Mouse (Mus musculus): ENCODE measurements around the gene Cfap61.

The Cfap61 gene

DNA sequence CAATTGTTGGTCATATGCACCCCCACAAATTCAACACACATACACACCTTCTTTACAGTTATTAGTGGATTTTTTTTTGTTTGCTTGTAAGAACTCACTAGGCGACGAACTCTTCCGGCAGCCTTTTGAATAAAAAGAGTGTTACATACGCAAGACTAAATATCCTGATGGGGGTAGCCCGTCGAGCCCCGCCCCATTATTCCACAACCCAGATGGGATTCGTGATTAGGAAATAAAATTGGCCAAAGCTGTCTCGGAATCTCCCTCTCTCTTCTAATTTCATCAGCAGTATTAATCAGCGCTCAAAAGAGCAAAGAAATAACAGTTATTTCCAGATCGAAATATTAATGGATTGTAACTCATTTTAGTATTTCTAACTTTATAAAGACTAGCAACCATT lies 285.2 kb downstream of the Cfap61 start:
- no peak for DNase-seq (ENCODE audit: low read depth in 1 of 2, low spot score in 2 of 2)

GRCm38 (mm10) chr2:146220591-146221075 lies 286.0 kb downstream of the Cfap61 start:
- DNase-seq (ENCODE audit: low read depth in 1 of 2, low spot score in 2 of 2), result no peak

DNA sequence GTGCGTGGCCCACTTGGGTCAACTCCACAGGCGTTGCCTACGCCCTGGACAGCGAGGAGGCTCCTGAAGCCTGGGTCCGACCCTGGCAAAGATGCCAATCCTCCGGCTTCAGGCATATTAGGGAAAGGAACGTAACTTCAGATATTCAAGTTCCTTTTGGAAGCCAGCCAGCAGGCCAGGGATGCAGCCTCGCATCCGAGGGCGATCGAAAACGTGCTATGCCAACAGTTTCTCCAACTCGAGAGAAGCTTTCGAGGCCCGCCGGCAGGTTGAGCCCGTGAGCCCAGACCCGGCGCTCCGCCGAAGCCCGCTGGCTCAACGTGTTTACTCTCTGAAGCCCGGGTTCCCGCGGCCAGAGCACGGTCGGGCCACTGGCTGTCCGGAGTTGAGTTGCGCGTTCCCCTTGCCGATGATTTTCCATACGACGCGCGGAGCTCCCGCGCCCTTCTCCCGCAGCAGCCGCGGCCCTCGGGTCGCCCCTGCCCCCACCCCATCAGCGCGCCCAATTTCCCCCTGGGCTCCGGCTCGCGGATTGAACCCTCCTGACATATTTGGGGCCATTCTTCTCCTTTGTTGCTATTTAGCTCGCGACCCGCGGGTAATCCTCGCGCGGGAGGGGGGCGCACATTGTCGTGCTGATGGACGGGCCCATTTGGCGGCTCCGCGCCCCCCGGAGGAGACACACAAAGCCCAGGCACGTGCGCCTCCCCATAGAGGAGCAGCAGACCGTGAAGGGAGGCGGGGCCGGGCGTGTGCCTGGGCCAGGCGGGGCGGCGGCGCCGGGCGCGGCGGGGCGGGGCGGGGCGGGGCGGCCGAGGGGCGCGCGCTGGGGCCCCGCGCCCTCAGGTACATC lies 286.7 kb downstream of the Cfap61 start, which contains the start of gene Insm1:
Gene Insm1 (plus strand): TSS at position 846 of the 853 bp plus-strand sequence.
- no peak for DNase-seq (ENCODE audit: low read depth in 1 of 2, low spot score in 2 of 2)

- no peak for DNase-seq (ENCODE audit: low read depth in 1 of 2, low spot score in 2 of 2)
These were observed 287.3 kb downstream of the Cfap61 start for GRCm38 (mm10) chr2:146221929-146222278.

GRCm38 (mm10) chr2:146222279-146223175 lies 287.9 kb downstream of the Cfap61 start:
- no peak for DNase-seq (ENCODE audit: low read depth in 1 of 2, low spot score in 2 of 2)

GRCm38 (mm10) chr2:146223176-146223905 lies 288.8 kb downstream of the Cfap61 start:
- no peak for DNase-seq (ENCODE audit: low read depth in 1 of 2, low spot score in 2 of 2)

GRCm38 (mm10) chr2:146224141-146224540 lies 289.6 kb downstream of the Cfap61 start:
- DNase-seq (ENCODE audit: low read depth in 1 of 2, low spot score in 2 of 2), result no peak

DNA sequence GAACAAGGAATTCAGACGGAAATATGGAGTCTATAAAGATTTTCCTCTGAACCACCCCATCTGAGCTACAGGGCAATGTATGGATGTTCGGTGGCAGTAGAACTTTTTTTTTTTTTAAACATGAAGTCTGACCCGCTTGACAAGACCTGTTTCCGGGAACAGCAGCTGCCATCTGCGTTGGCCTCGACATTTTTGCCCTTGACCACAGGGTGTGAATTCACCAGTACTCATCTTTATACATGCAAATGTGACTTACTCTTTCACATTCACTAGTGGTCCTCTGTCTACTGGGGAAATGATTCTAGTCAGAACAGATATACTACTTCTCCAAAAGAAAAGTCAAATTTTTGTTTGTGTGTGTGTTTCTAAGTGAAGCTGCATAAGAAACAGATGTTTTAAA lies 291.2 kb downstream of the Cfap61 start:
- no peak for DNase-seq (ENCODE audit: low read depth in 1 of 2, low spot score in 2 of 2)

GRCm38 (mm10) chr2:146226484-146226883 lies 291.9 kb downstream of the Cfap61 start:
- DNase-seq (ENCODE audit: low read depth in 1 of 2, low spot score in 2 of 2), result no peak

DNA sequence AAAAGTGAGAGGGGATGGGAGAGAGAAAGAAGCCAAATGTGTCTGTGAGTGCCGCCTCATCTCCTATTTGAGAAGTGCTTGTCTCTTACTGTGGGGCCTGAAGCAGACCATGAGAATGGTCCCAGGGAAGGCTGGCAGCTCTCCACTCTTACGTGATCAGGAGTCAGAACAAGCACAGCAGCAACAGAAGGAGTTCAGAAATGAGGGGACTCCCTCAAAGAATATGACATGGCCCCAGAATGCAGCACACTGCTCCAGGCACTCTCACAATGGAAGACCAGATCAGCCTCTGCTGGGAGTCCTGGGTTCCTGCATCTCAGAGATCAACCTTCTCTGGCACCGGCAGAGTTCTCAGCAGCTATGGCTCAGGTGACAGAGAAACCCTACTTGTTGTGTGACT lies 293.1 kb downstream of the Cfap61 start:
- DNase-seq (ENCODE audit: low read depth in 1 of 2, low spot score in 2 of 2), result no peak

GRCm38 (mm10) chr2:146228435-146228834 lies 293.9 kb downstream of the Cfap61 start:
- no peak for DNase-seq (ENCODE audit: low read depth in 1 of 2, low spot score in 2 of 2)

DNA sequence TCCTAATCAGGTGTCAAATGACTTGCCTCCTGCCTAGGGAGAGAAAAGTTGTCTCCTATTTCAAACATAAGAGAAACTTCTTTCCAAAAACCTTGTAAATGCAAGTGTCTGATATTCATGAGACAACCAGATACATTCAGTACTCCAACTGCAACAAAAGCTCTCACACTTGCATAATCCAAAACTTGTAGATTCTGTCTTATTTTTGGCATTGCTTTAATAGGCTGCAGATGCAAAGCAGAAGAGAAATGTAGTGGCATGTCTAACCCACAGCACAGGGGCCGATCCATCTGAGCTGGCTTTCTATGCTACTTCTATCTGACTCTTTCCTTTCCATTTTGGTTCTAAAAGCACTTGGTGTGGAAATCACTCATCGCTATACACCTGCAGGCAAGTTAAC lies 296.9 kb downstream of the Cfap61 start:
- no peak for DNase-seq (ENCODE audit: low read depth in 1 of 2, low spot score in 2 of 2)

GRCm38 (mm10) chr2:146239196-146239747 lies 304.7 kb downstream of the Cfap61 start:
- no peak for DNase-seq (ENCODE audit: low read depth in 1 of 2, low spot score in 2 of 2)

DNA sequence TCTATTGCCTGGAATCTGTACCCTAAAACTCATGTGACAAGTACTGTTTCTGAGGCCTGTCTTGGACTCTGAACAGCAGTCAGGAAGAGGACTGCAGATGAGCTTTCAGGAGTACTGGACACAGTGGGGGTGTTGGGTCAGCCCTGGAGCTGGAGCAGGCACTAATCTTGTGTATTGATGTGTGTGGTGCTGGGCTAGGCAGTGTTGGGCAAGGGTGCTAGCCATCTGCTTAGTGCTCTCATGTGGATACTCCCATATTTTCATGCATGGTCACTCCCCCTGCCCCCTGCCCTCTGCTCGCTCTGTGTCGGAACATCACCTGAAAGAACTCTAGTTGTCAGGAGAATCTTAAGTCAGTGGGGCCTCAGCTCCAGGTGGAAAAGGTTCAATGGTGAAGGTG lies 309.5 kb downstream of the Cfap61 start:
- DNase-seq (ENCODE audit: low read depth in 1 of 2, low spot score in 2 of 2), result no peak

DNA sequence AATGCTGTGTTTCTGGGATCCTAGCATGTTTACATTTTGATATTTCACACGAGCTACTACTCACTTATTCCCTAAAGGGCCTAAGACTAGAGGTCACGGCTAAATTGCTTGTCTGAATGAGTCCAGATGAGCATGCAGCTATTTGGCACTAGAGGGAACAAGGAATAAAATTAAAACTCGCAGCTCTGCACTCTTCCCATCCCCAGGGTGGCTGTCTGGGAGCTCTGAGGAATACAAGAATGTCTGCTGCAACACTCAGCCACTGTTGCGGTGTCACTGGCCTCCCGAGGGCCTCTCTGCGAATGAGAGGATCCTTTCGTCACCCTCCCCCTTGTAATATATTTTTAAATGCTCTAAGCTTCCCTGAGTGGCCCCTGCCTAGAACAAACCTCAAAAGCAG lies 310.8 kb downstream of the Cfap61 start:
- no peak for DNase-seq (ENCODE audit: low read depth in 1 of 2, low spot score in 2 of 2)

- DNase-seq (ENCODE audit: low read depth in 1 of 2, low spot score in 2 of 2), result no peak
These were observed 312.0 kb downstream of the Cfap61 start for GRCm38 (mm10) chr2:146246409-146247075.

GRCm38 (mm10) chr2:146247576-146247975 lies 313.0 kb downstream of the Cfap61 start:
- no peak for DNase-seq (ENCODE audit: low read depth in 1 of 2, low spot score in 2 of 2)

DNA sequence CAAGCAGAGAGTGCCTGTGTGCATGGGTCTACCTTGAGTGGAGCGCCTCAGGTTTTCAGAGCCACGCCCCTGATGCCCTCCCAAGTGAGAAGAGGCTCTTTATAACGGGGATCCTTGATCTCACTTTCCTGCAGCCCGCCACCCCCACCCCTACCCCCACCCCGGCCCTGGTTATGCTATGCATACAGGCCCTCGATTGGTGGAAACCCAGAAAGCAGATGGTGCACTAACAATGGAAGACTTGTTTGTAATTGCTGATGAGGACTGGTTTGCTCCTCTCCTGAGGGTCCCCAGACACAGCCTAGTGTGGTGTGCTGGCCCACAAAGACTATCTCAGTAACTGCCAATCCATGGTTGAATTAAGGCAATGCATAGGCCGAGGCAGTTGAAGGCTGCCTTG lies 314.4 kb downstream of the Cfap61 start:
- no peak for DNase-seq (ENCODE audit: low read depth in 1 of 2, low spot score in 2 of 2)

GRCm38 (mm10) chr2:146250236-146250904 lies 315.8 kb downstream of the Cfap61 start:
- DNase-seq (ENCODE audit: low read depth in 1 of 2, low spot score in 2 of 2), result no peak

- DNase-seq (ENCODE audit: low read depth in 1 of 2, low spot score in 2 of 2), result no peak
These were observed 319.8 kb downstream of the Cfap61 start for GRCm38 (mm10) chr2:146254387-146254786.
